Mouse (Mus musculus): ENCODE results near the gene Pde4b.

Pde4b gene

DNA sequence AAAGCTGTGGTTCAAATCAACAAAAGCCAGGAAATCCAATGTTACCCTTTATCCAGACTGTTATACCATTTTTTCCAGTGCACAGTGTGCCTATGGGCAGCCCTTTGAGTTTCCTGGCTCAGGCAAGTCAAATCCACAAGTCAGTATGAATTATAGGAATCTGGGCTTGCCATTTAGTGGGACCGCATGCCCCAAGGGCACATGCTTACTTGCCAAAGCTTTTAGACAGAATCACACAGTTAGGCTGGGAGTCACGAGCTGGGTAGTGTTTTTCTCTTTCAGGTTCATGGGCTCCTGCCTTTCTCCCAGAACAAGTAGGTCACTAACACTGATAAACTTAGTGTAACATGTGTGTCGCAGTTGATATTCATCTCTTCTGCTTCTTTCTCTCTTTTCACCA, 409.9 kb downstream of the Pde4b start:
- DNase-seq (ENCODE audit: extremely low read depth, insufficient read length, low spot score), result no peak

DNA sequence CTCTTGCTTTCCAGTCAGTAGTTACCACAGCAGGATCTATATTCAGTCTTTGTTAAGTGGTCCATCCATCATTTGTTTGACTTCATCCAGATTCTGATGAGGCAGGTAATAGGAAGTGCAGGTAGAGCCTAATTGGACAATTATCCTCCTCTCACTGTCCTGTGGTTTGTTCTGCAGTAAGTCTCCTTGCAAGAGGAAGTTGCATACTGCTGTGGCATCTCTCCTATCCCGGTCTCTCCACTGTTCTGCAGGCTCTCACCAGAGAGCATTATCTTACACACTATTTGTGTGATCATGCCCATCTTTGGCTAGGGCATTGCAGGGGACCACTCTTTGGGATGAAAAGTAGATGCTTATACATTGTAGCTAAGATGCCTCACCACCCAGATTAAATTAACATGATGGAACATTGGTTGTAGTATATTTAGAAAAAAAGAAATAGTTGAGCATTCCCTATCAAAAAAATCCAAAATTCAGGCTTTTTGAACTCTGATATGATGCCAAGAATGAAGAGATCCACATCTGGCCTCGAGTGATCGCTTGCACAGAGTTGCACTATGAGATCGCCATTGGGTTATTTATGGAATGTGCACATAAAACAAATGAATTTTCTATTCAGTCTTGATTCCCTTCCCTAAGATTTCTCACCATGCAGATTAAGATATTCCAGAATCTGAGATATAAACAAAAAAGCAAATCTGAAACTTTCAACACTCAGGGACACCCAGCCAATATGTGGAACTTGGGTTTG, 411.0 kb downstream of the Pde4b start:
- no peak for DNase-seq (ENCODE audit: extremely low read depth, insufficient read length, low spot score)

DNA sequence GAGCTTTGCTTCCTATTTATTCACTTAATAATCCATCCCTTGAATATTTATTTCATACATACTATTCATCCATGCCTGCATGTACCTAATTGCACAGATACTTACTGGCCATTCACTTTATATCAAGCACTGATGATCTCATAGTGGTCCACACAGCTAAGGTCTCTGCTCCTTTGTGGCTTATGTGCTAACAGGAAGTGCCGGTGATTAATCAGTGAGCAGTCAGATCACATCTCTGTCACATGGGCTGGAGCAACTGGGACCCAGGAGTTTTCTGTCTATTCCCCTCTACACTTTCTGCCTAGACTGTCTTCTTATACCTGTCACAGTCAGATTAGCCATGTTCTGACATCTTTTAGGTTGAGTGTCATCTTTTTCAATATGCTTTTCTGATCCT, 411.6 kb downstream of the Pde4b start:
- no peak for DNase-seq (ENCODE audit: extremely low read depth, insufficient read length, low spot score)

DNA sequence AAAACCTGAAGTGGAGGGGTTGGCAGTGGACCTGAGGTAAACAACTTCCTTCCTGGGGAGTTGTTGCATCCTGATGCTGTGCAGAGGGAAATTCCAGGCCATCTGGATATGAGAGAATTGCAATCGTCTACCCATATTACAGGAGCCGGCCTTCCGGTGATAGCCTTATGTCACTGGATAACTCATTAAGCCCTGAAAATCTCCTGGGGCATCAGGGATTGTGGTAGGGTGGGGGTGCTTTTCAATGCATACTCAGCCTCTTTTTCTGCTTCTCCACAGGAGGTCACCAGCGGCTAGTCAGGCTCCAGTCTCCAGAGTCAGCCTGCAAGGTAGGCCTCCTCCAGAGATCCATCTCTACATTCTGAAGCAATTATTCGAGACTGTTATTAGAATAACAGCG, 418.4 kb downstream of the Pde4b start:
- DNase-seq (ENCODE audit: extremely low read depth, insufficient read length, low spot score), result no peak

DNA sequence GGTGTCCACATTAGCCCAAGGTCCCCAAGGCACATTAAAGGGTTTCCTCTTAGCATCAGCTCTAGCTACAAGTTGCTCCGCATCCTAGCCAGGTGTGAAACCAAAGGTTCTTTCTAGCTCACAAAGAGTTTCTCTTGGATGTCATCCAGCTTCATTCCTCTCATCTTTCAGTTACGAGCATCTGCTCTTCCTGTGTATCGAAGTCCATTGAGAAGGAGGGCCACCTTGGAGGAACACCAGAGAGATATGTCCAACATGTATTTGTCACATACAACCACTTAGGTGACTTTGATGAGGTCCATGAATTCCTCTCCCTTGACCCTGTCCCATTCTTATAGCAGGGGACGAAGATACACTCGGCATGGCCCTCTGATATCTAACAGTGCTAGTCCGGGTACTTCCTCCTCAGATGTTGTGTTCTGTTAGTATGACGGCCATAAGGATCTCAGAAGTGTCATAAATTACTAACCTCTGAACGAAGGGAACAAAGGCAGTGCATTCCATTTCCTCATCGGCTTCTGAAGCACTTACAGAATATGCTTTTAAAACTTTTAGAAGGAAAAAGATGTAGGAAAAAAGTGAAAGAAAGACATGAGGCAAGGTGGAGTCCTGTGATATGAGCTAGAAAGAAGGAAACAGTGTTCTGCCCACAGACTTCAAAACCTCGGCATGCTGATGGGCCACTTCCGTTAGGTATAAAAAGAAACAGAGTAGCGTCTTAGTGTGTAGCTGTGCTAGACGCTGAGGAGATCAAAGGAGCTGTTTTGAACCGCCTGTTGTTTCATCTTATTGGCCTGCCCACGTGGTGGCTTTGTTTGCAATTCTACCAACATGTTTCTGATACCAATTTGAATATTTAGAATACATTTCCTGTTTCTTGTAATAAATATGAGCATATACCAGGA, 419.3 kb downstream of the Pde4b start:
- DNase-seq (ENCODE audit: extremely low read depth, insufficient read length, low spot score), result no peak

DNA sequence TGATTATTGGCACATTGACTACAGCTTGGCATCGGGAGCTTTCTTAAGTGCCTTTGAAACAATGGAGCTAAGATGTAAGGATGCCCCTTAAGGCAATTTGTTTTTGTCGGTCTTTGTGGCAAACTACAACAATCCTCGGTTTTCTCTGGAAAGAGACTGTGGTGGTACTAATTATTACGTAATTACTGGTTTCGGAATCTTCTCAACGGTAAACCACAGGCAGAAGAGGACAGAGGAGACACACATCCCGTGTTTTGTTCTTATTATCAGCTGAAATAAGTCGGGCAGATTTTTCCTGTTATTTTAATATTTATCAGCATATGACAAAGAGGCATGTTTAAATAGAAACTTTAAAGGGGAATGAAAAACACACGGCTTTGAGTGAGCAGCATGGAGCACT, 420.0 kb downstream of the Pde4b start:
- no peak for DNase-seq (ENCODE audit: extremely low read depth, insufficient read length, low spot score)

DNA sequence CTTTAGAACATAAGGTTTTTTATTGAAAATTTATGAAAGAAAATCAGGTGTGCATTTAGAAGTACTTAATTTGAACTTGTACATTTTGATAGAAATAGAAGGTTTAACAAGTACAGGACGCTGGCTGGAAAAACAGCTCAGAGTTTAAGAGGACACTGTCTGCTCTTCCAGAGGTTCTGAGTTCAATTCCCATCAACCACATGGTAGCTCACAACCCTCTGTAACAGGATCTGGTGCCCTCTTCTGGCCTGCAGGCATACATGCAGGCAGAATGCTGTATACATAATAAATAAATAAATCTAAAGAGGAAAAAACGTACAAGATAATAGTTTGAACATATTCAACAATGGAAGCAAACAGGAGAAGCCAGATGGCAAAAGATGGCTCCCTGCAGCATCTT, 420.4 kb downstream of the Pde4b start:
- DNase-seq (ENCODE audit: extremely low read depth, insufficient read length, low spot score), result no peak

DNA sequence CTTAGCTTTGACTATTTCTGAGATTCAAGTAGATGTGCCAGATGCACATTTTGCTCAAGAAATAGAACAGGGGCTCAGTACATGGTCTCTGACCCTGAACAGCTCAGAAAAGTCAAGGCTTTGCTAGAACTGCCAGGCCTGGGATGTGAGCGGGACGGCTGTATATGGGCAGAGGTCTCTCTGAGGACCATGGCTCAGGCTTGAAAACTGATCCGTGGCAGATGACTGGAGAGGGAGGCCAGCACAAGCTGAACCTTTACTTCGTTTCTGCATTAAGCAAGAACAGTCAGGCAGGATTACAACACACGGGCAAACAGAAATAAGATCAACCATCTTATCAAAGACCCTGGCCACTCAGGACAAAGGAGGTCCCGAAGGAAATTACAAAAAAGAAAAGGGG, 422.7 kb downstream of the Pde4b start:
- DNase-seq (ENCODE audit: extremely low read depth, insufficient read length, low spot score), result no peak

DNA sequence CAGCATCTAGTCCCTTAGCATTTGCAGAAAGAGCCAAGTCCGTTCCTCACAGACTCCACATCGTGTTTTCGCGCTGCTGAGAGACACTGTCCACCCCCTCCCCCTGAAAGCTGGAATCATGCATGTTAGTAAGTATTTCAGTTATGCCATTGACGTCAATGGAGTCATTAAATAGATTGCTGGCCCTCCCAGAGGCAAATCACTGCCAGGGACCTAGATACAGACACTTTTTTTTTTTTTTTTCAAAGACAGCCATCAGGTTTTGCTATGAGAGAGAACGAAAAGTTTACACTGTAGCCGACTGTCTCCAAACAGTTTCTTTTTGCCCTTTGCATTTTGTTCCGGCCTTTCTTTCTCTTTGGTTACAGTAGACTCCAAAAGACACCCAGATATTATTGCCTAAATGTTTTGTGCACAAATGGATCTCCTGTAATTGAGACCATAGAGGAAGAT, 423.6 kb downstream of the Pde4b start:
- DNase-seq (ENCODE audit: extremely low read depth, insufficient read length, low spot score), result peak; percentile 70

DNA sequence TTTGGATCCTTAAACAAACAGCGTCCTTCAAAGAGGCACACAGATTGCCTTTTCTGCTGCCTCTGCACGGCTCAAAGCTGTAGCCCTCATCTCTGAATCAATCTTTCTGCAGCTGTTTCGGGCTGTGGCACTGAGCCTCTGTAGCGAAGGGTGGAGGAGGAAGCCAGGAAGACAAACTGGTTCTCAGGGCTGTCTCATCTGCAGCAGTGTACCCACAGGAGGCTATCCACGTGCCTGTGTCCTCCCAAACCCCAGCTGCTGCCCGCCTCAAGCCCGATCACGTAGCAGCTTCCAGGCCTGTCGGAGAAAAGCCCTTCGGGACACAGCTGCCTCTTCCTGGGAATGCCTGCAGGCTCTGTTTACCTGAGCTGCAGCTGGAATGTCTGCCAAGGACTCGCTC, 424.2 kb downstream of the Pde4b start:
- DNase-seq (ENCODE audit: extremely low read depth, insufficient read length, low spot score), result peak; percentile 41

DNA sequence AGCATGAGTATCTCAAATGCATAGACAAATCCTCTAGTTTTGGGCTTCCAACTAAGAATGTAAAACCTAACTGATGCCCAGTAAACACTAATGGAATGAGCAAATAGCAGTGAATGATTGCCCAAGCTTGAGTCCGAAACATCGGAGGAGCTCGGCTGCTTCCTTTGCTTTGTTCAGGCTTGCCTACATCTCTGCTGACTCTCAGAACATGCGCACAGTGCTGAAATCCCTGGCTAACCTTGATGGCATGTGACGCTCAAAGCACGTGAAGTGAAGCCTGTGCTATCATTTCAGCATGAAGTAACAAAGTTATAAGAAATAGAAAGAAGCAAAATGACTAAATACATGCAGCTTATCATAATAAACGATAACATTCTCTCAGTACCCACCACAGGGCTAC, 425.6 kb downstream of the Pde4b start:
- DNase-seq (ENCODE audit: extremely low read depth, insufficient read length, low spot score), result no peak

DNA sequence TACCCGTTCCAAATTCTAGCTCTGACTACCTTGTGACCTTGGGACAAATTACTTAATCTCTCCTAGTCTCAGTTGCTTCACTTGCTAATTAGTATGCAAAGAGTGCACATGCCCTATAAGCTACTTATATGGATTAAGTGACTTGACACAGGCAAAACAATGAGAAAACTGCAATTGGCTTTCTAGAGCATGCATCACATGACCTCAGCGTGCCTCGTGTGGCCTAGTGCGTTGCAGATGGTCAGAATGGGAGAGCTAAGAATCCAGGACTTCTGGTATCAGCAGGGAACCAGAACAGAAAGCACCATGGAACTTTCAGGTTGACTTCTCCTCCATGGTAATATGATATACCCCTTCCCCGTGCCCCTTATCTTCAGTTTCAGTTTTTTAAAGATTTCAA, 426.2 kb downstream of the Pde4b start:
- DNase-seq (ENCODE audit: extremely low read depth, insufficient read length, low spot score), result no peak

DNA sequence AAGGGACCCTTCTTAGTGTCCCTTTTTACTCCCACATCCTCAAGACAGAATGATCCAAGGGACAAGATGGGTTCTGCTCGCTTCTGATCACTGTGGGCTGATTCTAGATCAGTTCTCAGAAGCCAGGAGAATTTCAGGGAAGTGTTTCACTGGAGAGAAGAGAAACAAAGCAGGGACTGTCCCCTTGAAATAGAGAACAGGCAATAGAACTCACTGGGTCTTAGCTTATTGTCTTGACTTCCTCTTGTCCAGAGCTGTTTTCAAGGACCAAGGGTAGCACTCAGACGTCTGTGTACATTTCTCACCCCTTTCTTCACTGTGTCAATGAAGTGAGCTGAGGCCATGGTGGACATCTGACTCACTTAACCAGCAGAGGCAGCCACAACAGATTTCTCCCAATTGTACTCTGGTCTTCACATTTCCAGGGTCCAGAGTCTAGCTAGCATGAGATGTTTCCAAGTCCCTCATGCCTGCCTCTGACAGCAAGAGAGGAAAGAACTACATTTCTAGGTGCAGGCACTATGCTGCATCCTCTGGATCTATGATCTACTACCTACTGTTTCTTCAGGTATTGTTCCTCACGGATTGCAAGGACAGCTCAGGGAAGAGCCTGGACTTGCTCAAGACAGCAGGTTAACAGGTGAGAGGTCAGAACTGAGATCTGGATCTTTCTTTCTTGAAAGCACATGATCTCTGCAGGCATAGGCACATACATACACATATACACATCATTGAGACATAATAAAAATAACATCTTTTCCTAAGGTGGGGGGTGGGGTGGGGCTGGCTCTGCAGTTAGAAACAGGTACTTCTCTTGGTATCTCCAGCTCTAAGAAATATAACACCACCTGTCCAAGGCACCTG, 427.9 kb downstream of the Pde4b start:
- no peak for DNase-seq (ENCODE audit: extremely low read depth, insufficient read length, low spot score)

DNA sequence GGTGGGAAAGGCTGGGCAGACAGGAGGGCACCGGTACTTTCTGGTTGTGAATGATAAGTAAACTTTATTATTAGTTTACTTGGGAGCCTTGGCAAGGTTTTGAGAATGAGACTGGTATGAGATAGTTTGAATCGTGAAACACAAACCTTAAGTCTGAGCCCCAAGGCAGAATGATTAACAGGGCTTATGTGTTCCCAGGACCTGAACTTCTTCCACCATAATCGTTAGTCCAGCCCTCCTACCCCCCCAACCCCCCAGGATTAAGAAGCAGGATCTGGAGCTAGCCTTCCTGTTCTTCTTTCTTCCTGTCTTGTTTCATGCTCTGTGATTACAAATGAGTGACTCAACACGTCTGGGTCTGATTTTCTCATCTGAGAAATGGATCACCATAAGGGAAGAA, 429.1 kb downstream of the Pde4b start:
- no peak for DNase-seq (ENCODE audit: extremely low read depth, insufficient read length, low spot score)

DNA sequence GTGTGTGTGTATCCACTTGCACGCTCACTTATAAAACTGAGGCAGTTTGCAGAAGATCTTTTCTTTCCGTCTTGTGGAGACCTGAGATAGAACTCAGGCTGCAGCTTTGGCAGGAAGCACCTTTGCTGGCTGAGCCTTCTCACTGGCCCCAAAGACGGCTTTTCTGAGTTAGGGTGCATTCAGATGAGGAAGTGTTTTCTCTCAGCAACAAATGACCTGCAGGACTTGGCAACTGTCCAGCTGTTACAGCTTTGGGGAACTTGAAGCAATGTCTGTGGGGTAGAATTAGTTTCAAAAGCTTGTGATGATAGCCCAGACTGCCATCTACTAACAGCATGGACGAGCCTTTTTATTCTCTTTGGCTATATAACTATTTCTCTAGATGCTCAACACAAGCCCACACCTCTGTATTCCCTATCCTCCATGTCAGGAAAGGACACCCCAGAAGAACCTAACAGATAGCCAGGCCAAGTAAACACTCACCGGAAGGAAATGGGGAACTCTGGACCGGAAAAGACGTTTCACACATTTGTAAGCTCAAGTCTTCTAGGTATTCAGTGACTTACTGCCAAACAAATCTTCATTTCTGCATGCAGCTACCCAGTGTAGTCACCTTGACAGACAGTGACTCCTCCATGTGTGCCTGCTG, 429.8 kb downstream of the Pde4b start:
- DNase-seq (ENCODE audit: extremely low read depth, insufficient read length, low spot score), result no peak

DNA sequence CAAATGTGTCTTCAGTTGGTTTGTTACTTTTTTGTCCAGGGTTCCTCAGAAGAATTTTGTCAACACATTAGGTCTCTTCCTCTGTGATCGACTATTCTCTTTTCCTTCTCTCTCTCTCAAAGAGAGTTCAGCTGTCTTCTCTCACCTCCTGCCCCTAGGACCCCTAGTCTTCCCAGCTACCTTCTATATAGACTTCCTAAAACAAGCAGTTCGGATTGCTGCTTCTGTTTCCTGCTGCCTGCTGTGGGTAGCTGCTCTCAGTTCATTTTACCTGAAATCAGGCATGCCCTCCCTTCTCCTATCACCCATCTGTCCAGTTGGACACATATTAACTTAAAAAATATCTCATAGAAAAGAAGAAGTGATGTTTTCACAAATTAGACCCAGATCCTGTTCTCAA, 430.3 kb downstream of the Pde4b start:
- DNase-seq (ENCODE audit: extremely low read depth, insufficient read length, low spot score), result no peak

DNA sequence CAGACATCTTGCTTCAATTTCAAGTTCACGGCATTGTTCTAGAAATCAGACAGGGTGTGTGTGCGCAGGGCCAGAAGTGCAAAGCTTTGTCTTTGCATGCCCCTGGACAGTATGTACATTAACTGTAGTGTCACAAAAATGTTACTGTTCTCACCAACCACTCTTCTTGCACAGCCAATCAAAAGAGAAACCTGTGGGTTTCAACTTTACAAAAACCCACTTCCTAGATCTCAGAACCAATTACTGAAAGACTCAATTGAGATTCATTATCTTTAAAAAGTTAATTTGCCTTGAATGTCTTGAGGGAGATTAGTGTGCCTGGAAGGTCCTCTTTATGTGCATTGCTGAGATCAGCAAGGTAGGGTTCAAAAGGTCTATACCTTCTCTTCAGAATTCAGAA, 431.0 kb downstream of the Pde4b start:
- no peak for DNase-seq (ENCODE audit: extremely low read depth, insufficient read length, low spot score)

DNA sequence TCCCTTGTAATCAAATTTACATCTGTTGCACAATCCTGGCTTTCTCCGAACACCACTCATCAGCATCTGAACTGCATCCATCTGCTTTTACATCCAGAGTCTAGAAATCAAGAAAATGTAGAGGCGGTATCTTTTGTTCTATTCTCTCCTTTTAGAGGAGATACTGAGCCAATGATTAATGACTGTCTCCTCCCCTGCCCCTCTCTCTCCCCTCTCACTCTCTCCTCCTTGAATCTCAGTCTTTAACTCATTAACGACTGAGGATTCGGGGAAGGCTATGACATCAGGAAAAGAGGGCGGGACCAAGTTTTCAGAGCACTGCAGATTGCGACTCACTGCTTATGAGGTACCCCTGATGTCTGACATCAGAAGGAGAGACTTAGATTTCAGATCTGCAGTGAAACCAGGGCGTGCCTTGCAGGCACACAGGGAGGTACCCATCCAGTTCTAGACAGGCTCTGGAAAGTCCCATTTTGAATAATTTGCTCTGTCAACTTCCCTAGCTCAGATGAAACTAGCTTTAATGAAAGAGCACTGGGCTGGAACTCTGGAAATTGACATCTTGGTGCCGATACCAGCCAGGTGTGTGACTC, 433.4 kb downstream of the Pde4b start:
- no peak for DNase-seq (ENCODE audit: extremely low read depth, insufficient read length, low spot score)

DNA sequence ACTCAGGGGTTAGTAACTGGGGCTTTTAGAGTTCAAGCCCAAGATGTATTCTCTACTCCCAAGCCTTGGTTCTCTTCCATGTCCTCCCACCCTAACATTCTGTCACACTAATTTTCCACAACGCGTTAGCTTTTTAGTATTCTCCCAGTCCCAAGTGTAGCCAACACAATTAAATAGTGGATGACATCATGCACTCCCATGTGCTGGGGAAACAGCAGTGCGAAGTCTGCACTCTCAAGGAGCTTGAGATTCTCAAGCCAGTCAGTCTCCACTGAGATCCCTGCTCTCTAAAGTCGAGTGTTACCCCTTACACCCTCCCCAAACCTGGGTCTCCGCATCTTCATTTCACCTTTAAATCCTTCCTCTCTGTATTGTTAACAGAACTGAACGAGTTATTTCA, 434.1 kb downstream of the Pde4b start:
- DNase-seq (ENCODE audit: extremely low read depth, insufficient read length, low spot score), result no peak

DNA sequence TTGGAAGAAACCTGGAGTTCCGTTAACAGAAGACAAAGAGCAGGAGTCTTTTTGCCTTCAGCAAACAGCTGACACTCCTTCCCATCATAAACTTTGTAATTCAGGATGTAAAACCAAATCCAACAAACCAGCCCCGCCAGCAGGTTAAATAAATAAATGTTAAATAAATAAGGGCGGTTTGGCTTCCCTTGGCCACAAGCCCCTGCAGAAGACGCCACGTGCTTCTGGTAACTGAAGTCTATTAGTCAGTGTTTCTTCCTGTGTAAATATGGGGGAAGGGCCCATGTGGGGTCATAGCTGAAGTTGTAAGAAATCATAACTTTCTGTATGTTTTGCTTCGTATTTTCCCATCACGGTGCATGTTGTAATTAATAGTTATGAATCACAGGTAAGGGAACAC, 440.0 kb downstream of the Pde4b start:
- no peak for DNase-seq (ENCODE audit: extremely low read depth, insufficient read length, low spot score)
